Mouse (Mus musculus): ENCODE measurements around the gene Il17rd. TPM values are rescaled to one million over a fixed set of nuclear protein-coding genes. Genes with fewer than 3 reads are reported as not detected.

Gene Il17rd
- polyA plus RNA-seq, 1 experiment from 2014 or later: 3.0 TPM

- DNase-seq (ENCODE audit: low spot score): no peak
- H3K4me3 ChIP-seq: peak overlapping the region; percentile 8; the same call in 1 of the 2 replicates
- peaks cover 66% of the 10 kb centered on the region for H3K4me1 ChIP-seq
- H3K27ac ChIP-seq: peak overlapping the region; percentile 84
- no peaks in the 10 kb centered on the region for H3K36me3 ChIP-seq
- WGBS: 62% methylated on average over 8 of the region's 8 CpGs
- H3K9me3 ChIP-seq: no peaks in the 10 kb centered on the region
- no peaks in the 10 kb centered on the region for H3K27me3 ChIP-seq (ENCODE audit: insufficient read depth, poor library complexity, severe bottlenecking)
These were observed 37.3 kb downstream of the Il17rd start for GRCm38 (mm10) chr14:27075909-27076521.

GRCm38 (mm10) chr14:27076522-27076920 is 37.8 kb downstream of the Il17rd start:
- 28% methylated on average over 2 of the region's 2 CpGs for WGBS
- Histone ChIP-seq H3K36me3 (no peaks in the 10 kb centered on the region), H3K4me1 (peaks cover 61% of the 10 kb centered on the region), H3K27ac (peak overlapping the region; percentile 84), H3K9me3 (no peaks in the 10 kb centered on the region), H3K4me3 (peak overlapping the region; percentile 8; the same call in 1 of the 2 replicates), H3K27me3 (ENCODE audit: insufficient read depth, poor library complexity, severe bottlenecking) (no peaks in the 10 kb centered on the region)
- no peak for DNase-seq (ENCODE audit: low spot score)

- Histone ChIP-seq H3K27ac (no peak overlapping the region), H3K36me3 (peaks cover 6% of the 10 kb centered on the region; the same call in 1 of the 2 replicates), H3K9me3 (no peaks in the 10 kb centered on the region), H3K4me1 (peaks cover 9% of the 10 kb centered on the region), H3K27me3 (ENCODE audit: insufficient read depth, poor library complexity, severe bottlenecking) (no peaks in the 10 kb centered on the region), H3K4me3 (no peak overlapping the region)
- whole genome bisulfite sequencing: 63% methylated on average over 5 of the region's 5 CpGs
- no peak for DNase-seq (ENCODE audit: low spot score)
These were observed 43.0 kb downstream of the Il17rd start for GRCm38 (mm10) chr14:27081536-27082275.

- no peaks in the 10 kb centered on the region for H3K27me3 ChIP-seq (ENCODE audit: insufficient read depth, poor library complexity, severe bottlenecking)
- no peak for DNase-seq (ENCODE audit: low spot score)
- H3K27ac ChIP-seq: no peak overlapping the region
- no peaks in the 10 kb centered on the region for H3K4me1 ChIP-seq
- peaks cover 26% of the 10 kb centered on the region for H3K36me3 ChIP-seq
- no peaks in the 10 kb centered on the region for H3K9me3 ChIP-seq
- 65% methylated on average over 5 of the region's 5 CpGs for WGBS
- H3K4me3 ChIP-seq: no peak overlapping the region
These were observed 46.7 kb downstream of the Il17rd start for GRCm38 (mm10) chr14:27085471-27085870.

- H3K9me3 ChIP-seq: no peaks in the 10 kb centered on the region
- H3K36me3 ChIP-seq: peaks cover 26% of the 10 kb centered on the region
- WGBS: 74% methylated on average over 4 of the region's 4 CpGs
- no peak overlapping the region for H3K27ac ChIP-seq
- no peaks in the 10 kb centered on the region for H3K4me1 ChIP-seq
- H3K27me3 ChIP-seq (ENCODE audit: insufficient read depth, poor library complexity, severe bottlenecking): no peaks in the 10 kb centered on the region
- DNase-seq (ENCODE audit: low spot score): no peak
- H3K4me3 ChIP-seq: no peak overlapping the region
These were observed 47.3 kb downstream of the Il17rd start for GRCm38 (mm10) chr14:27085999-27086398.

- 86% methylated on average over 5 of the region's 5 CpGs for WGBS
- peaks cover 15% of the 10 kb centered on the region for H3K36me3 ChIP-seq
- H3K27me3 ChIP-seq (ENCODE audit: insufficient read depth, poor library complexity, severe bottlenecking): no peaks in the 10 kb centered on the region
- no peaks in the 10 kb centered on the region for H3K9me3 ChIP-seq
- DNase-seq (ENCODE audit: low spot score): no peak
- H3K4me1 ChIP-seq: peaks cover 4% of the 10 kb centered on the region; the same call in 1 of the 2 replicates
- H3K4me3 ChIP-seq: no peak overlapping the region
- no peak overlapping the region for H3K27ac ChIP-seq
These were observed 55.5 kb downstream of the Il17rd start for GRCm38 (mm10) chr14:27094247-27094646.

GRCm38 (mm10) chr14:27096133-27096532 is 57.4 kb downstream of the Il17rd start:
- 70% methylated on average over 9 of the region's 9 CpGs for WGBS
- Histone ChIP-seq H3K27ac (no peak overlapping the region), H3K4me1 (peaks cover 4% of the 10 kb centered on the region; the same call in 1 of the 2 replicates), H3K36me3 (peaks cover 31% of the 10 kb centered on the region), H3K9me3 (no peaks in the 10 kb centered on the region), H3K4me3 (no peak overlapping the region), H3K27me3 (ENCODE audit: insufficient read depth, poor library complexity, severe bottlenecking) (no peaks in the 10 kb centered on the region)
- no peak for DNase-seq (ENCODE audit: low spot score)

GRCm38 (mm10) chr14:27096779-27097178 is 58.0 kb downstream of the Il17rd start:
- WGBS: 37% methylated on average over 3 of the region's 3 CpGs
- no peaks in the 10 kb centered on the region for H3K9me3 ChIP-seq
- no peak overlapping the region for H3K4me3 ChIP-seq
- H3K27ac ChIP-seq: no peak overlapping the region
- no peaks in the 10 kb centered on the region for H3K27me3 ChIP-seq (ENCODE audit: insufficient read depth, poor library complexity, severe bottlenecking)
- DNase-seq (ENCODE audit: low spot score): peak; percentile 88
- H3K4me1 ChIP-seq: peaks cover 4% of the 10 kb centered on the region; the same call in 1 of the 2 replicates
- peaks cover 36% of the 10 kb centered on the region for H3K36me3 ChIP-seq

- WGBS: 64% methylated on average over 7 of the region's 7 CpGs
- H3K27me3 ChIP-seq (ENCODE audit: insufficient read depth, poor library complexity, severe bottlenecking): no peaks in the 10 kb centered on the region
- no peak for DNase-seq (ENCODE audit: low spot score)
- peaks cover 7% of the 10 kb centered on the region; the same call in 1 of the 2 replicates for H3K4me1 ChIP-seq
- H3K27ac ChIP-seq: no peak overlapping the region
- peaks cover 35% of the 10 kb centered on the region for H3K36me3 ChIP-seq
- no peak overlapping the region for H3K4me3 ChIP-seq
- H3K9me3 ChIP-seq: no peaks in the 10 kb centered on the region
These were observed 63.0 kb downstream of the Il17rd start for GRCm38 (mm10) chr14:27101735-27102134.

GRCm38 (mm10) chr14:27102720-27103119 is 64.0 kb downstream of the Il17rd start:
- Histone ChIP-seq H3K36me3 (peaks cover 35% of the 10 kb centered on the region), H3K9me3 (no peaks in the 10 kb centered on the region), H3K4me1 (peaks cover 7% of the 10 kb centered on the region; the same call in 1 of the 2 replicates), H3K27ac (no peak overlapping the region), H3K27me3 (ENCODE audit: insufficient read depth, poor library complexity, severe bottlenecking) (no peaks in the 10 kb centered on the region), H3K4me3 (no peak overlapping the region)
- DNase-seq (ENCODE audit: low spot score): no peak
- 69% methylated on average over 6 of the region's 6 CpGs for WGBS

GRCm38 (mm10) chr14:27105731-27106457 is 67.2 kb downstream of the Il17rd start:
- no peaks in the 10 kb centered on the region for H3K9me3 ChIP-seq
- WGBS: 75% methylated on average over 12 of the region's 12 CpGs
- peaks cover 22% of the 10 kb centered on the region; the same call in 1 of the 2 replicates for H3K36me3 ChIP-seq
- H3K27ac ChIP-seq: 0 out of 2 replicates have a peak overlapping the region, but pooled peaks have one; percentile 6
- H3K27me3 ChIP-seq (ENCODE audit: insufficient read depth, poor library complexity, severe bottlenecking): no peaks in the 10 kb centered on the region
- H3K4me1 ChIP-seq: peaks cover 12% of the 10 kb centered on the region; the same call in 1 of the 2 replicates
- no peak overlapping the region for H3K4me3 ChIP-seq
- no peak for DNase-seq (ENCODE audit: low spot score)

- WGBS: 68% methylated on average over 6 of the region's 6 CpGs
- Histone ChIP-seq H3K4me1 (peaks cover 9% of the 10 kb centered on the region; the same call in 1 of the 2 replicates), H3K36me3 (0 out of 2 replicates have a peak, but pooled peaks cover 7% of the 10 kb centered on the region), H3K4me3 (no peak overlapping the region), H3K27ac (no peak overlapping the region), H3K9me3 (no peaks in the 10 kb centered on the region), H3K27me3 (ENCODE audit: insufficient read depth, poor library complexity, severe bottlenecking) (0 out of 2 replicates have a peak, but pooled peaks cover 4% of the 10 kb centered on the region)
- no peak for DNase-seq (ENCODE audit: low spot score)
These were observed 70.2 kb downstream of the Il17rd start for GRCm38 (mm10) chr14:27108748-27109504.

Measured in heart, embryonic 10.5 days (tissue).